Mouse (Mus musculus) hindbrain, embryonic 11.5 days (tissue): Measurements from ENCODE around the gene Fmo1. TPM values are rescaled to one million over a fixed set of nuclear protein-coding genes. Genes with fewer than 3 reads are reported as not detected.

ENCODE experiments used
- ATAC-seq: fragments of 200-750 bp; cut with Nextera tagmentation; 2 replicates; pipeline ENCODE4 v1.8.0; 2017; ENCODE audit warnings: mild to moderate bottlenecking, moderate TSS enrichment, moderate library complexity; ENCODE audit not compliant: low FRiP score
- DNase-seq: peaks from one replicate; pipeline ENCODE4 v3.0.0-alpha.2; 2015; ENCODE audit warnings: low spot score
- H3K27ac ChIP-seq: fragments of 300-500 bp; sonication (generic); 2 replicates; pipeline ENCODE4 v1.5.1; 2014; ENCODE audit warnings: mild to moderate bottlenecking, low read depth, low read length
- H3K27me3 ChIP-seq: fragments of 300-500 bp; sonication (generic); 2 replicates; pipeline ENCODE4 v1.6.1; 2014; ENCODE audit warnings: mild to moderate bottlenecking, low read length, moderate library complexity, mixed read lengths; ENCODE audit not compliant: control insufficient read depth, insufficient read depth
- H3K36me3 ChIP-seq: fragments of 300-500 bp; sonication (generic); 2 replicates; pipeline ENCODE4 v1.6.1; 2014; ENCODE audit warnings: mild to moderate bottlenecking, low read length, moderate library complexity, mixed read lengths; ENCODE audit not compliant: control insufficient read depth, insufficient read depth
- H3K4me1 ChIP-seq: fragments of 300-500 bp; sonication (generic); replicated peaks from 2 replicates; pipeline ENCODE4 v1.6.1; 2014; ENCODE audit warnings: low read length, mixed read lengths; ENCODE audit not compliant: control insufficient read depth, insufficient read depth
- H3K4me2 ChIP-seq: fragments of 300-500 bp; sonication (generic); replicated peaks from 2 replicates; pipeline ENCODE4 v1.6.1; 2014; ENCODE audit warnings: mild to moderate bottlenecking, low read depth, low read length
- H3K4me3 ChIP-seq: fragments of 300-500 bp; sonication (generic); 2 replicates; pipeline ENCODE4 v1.5.1; 2014; ENCODE audit warnings: low read depth, low read length
- H3K9ac ChIP-seq: fragments of 300-500 bp; sonication (generic); 2 replicates; pipeline ENCODE4 v1.6.1; 2014; ENCODE audit warnings: low read depth, low read length
- H3K9me3 ChIP-seq: fragments of 300-500 bp; sonication (generic); 2 replicates; pipeline ENCODE4 v1.6.1; 2016; ENCODE audit warnings: low read length; ENCODE audit not compliant: control insufficient read depth
- WGBS: fragments of 180-500 bp; shearing (Covaris S2); extraction: QIAGEN DNeasy Blood & Tissue Kit; methylation state at CpG from one replicate; pipeline ENCODE4 v1.1.7; 2014; 5-methylcytosine and 5-hydroxymethylcytosine counted together
- polyA plus RNA-seq: library from polyadenylated mRNA; unstranded; fragments of >200 nt; fragmentation: Nextera tagmentation; extraction: Ambion mirVana; gene quantifications from 2 replicates; pipeline ENCODE4 v1.2.1, GENCODE M21; 2014

Gene Fmo1
- polyA plus RNA-seq, 1 experiment from 2014 or later = 24.2 TPM

DNA sequence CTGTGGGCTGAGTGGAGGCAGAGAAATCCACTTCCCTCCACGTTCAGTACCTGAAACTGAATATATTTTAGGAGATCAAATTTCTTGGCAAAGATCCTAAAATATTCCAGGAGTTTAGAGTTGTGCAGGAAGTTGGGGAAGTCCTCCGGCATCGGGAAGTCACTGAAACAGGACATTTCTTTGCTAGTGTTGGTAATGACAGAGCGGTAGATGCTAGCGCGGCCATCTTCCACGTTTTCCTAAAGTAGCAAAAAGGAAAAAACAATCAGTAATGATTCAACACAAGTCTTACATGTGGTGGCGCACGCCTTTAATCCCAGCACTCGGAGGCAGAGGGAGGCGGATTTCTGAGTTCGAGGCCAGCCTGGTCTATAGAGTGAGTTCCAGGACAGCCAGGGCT lies 22.2 kb upstream of the Fmo1 start:
- no peaks in the 10 kb centered on the region for H3K4me1 ChIP-seq
- DNase-seq (no peak), ATAC-seq (no peak)
- H3K36me3 ChIP-seq = no peaks in the 10 kb centered on the region
- no peak overlapping the region for H3K27ac ChIP-seq
- H3K4me2 ChIP-seq = no peak overlapping the region
- no peak overlapping the region for H3K4me3 ChIP-seq
- 90% methylated on average over 12 of the region's 12 CpGs for WGBS
- H3K9ac ChIP-seq = no peak overlapping the region
- H3K27me3 ChIP-seq = no peaks in the 10 kb centered on the region
- H3K9me3 ChIP-seq = no peaks in the 10 kb centered on the region

DNA sequence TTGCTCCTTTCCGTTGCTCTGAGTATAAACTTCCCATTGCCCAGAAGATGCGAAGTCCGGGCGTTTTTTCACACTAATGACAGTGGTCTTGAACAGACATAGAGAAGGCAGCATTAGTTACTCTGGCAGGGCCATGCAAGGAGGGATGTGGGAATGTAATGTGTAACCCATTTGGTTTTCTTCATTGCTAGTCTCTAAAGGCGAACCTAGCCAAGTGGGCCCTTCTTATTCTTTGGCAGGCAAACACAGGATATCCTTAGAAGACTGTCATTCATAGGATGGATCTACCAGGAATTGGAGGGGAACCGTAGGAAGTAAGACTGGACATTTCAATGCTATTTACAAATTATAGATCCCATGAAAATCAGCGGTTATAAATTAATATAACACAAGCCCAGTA lies 21.2 kb upstream of the Fmo1 start:
- 95% methylated on average over 7 of the region's 7 CpGs for WGBS
- no peak for ATAC-seq
- H3K4me3 ChIP-seq = no peak overlapping the region
- no peak overlapping the region for H3K27ac ChIP-seq
- H3K4me1 ChIP-seq = no peaks in the 10 kb centered on the region
- DNase-seq = no peak
- H3K9me3 ChIP-seq = no peaks in the 10 kb centered on the region
- H3K9ac ChIP-seq = no peak overlapping the region
- no peaks in the 10 kb centered on the region for H3K27me3 ChIP-seq
- no peaks in the 10 kb centered on the region for H3K36me3 ChIP-seq
- H3K4me2 ChIP-seq = no peak overlapping the region

DNA sequence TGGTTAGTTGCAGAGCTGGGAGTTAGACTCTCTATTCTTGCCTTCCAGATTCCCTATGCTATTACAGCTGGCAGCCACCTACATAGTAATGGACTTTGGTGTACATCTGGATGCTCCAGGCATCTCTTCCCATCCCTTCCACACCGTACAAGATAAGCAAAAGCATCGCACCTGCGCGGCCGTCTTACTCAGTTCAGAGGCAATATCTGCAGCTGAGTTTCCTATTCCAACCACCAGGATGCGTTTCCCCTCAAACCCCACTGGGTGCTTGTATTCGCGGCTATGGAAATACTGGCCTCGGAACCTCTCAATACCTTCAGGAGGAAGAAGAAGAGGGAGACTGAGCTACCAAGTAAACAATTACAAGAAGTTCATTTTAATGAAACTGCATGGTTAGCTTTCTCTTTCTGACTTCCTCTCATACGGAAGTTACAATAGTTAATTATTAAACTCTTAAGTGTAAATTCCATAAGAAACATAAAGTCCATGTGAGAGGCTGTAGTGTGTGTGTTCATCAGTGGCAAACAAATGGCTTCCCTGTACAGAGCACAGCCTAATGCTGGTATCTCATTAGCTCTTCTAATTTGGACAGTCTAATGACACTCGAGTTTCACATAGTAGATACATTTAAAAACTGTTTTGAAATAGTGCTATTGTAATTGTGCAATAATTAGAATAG lies 19.9 kb upstream of the Fmo1 start:
- no peaks in the 10 kb centered on the region for H3K9me3 ChIP-seq

DNA sequence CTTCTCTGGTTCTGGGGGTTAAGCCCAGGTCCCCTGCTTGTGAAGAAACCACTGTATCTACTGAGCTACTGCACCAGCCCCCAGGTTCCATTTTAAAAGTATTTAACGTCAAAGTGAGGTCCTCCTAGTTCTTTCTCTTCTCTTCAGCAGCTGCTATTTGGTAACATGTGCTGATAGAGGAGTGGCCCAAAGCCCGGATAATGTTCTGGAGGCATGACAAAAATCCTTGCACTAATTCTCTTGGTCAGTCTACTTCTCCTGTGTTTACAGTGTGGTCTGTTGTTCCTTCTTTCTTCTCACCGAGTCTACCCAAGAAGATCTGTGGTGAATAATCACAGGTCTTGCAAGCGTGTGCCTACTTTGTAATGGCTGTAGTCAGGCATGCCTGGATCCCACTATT lies 16.3 kb upstream of the Fmo1 start:
- DNase-seq (no peak), ATAC-seq (no peak)
- Histone ChIP-seq H3K36me3 (no peaks in the 10 kb centered on the region), H3K4me3 (no peak overlapping the region), H3K27ac (no peak overlapping the region), H3K9me3 (no peaks in the 10 kb centered on the region), H3K4me1 (no peaks in the 10 kb centered on the region), H3K9ac (no peak overlapping the region), H3K27me3 (no peaks in the 10 kb centered on the region), H3K4me2 (no peak overlapping the region)
- WGBS = 87% methylated on average over 4 of the region's 4 CpGs

More for the DNA sequence above, 19.9 kb upstream of the Fmo1 start:
- no peak overlapping the region for H3K4me2 ChIP-seq
- H3K4me3 ChIP-seq = no peak overlapping the region
- H3K36me3 ChIP-seq = no peaks in the 10 kb centered on the region
- 86% methylated on average over 11 of the region's 11 CpGs for WGBS
- ATAC-seq = no peak
- no peaks in the 10 kb centered on the region for H3K4me1 ChIP-seq
- no peaks in the 10 kb centered on the region for H3K27me3 ChIP-seq
- no peak overlapping the region for H3K9ac ChIP-seq
- H3K27ac ChIP-seq = no peak overlapping the region
- no peak for DNase-seq

- 61% methylated on average over 11 of the region's 11 CpGs for WGBS
- Histone ChIP-seq H3K36me3 (no peaks in the 10 kb centered on the region), H3K9ac (no peak overlapping the region), H3K4me1 (no peaks in the 10 kb centered on the region), H3K27ac (no peak overlapping the region), H3K4me2 (no peak overlapping the region), H3K9me3 (no peaks in the 10 kb centered on the region), H3K27me3 (no peaks in the 10 kb centered on the region), H3K4me3 (no peak overlapping the region)
- ATAC-seq (0 out of 2 replicates have a peak, but pooled peaks have one; percentile 12), DNase-seq (peak; percentile 65)
Measured at GRCm38 (mm10) chr1:162879595-162880369, 13.4 kb upstream of the Fmo1 start.

- H3K27ac ChIP-seq = no peak overlapping the region
- H3K4me2 ChIP-seq = no peak overlapping the region
- no peak for DNase-seq
- ATAC-seq = no peak
- no peak overlapping the region for H3K4me3 ChIP-seq
- H3K36me3 ChIP-seq = no peaks in the 10 kb centered on the region
- no peak overlapping the region for H3K9ac ChIP-seq
- no peaks in the 10 kb centered on the region for H3K27me3 ChIP-seq
- H3K4me1 ChIP-seq = no peaks in the 10 kb centered on the region
- no peaks in the 10 kb centered on the region for H3K9me3 ChIP-seq
- 63% methylated on average over 3 of the region's 3 CpGs for WGBS
Measured at GRCm38 (mm10) chr1:162875091-162875490, 8.7 kb upstream of the Fmo1 start.

- 59% methylated on average over 9 of the region's 9 CpGs for WGBS
Measured at GRCm38 (mm10) chr1:162871701-162872311, 5.4 kb upstream of the Fmo1 start.

DNA sequence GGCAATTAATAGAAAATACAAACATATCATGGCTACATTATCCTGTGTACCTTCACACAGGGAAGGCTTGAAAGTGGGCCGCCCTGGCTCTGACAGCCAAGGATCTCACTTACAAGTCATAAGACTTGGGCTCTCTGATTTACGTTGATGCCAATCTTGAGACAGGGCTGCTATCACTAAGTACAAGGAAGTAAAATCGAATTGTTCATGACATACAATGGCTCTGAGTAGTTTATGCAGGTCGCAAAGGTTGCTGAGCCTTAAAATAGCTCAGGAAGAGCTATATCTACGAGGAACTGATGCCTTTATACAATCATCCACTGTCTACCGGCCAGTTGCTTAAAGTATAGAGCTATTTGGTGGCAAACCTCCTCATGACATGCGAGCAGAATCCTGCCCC lies 4.6 kb upstream of the Fmo1 start:
- Histone ChIP-seq H3K36me3 (no peaks in the 10 kb centered on the region), H3K4me1 (no peaks in the 10 kb centered on the region), H3K9me3 (no peaks in the 10 kb centered on the region), H3K9ac (no peak overlapping the region), H3K27ac (no peak overlapping the region), H3K4me3 (no peak overlapping the region), H3K27me3 (no peaks in the 10 kb centered on the region), H3K4me2 (no peak overlapping the region)
- WGBS = 87% methylated on average over 7 of the region's 7 CpGs
- DNase-seq (no peak), ATAC-seq (no peak)

More at GRCm38 (mm10) chr1:162871701-162872311, 5.4 kb upstream of the Fmo1 start:
- ATAC-seq (no peak), DNase-seq (no peak)
- H3K4me1 ChIP-seq = no peaks in the 10 kb centered on the region
- H3K4me3 ChIP-seq = no peak overlapping the region
- no peak overlapping the region for H3K9ac ChIP-seq
- H3K27ac ChIP-seq = no peak overlapping the region
- H3K36me3 ChIP-seq = no peaks in the 10 kb centered on the region
- H3K4me2 ChIP-seq = no peak overlapping the region
- no peaks in the 10 kb centered on the region for H3K27me3 ChIP-seq
- no peaks in the 10 kb centered on the region for H3K9me3 ChIP-seq
